8 mouse cellular contexts compared by ENCODE assay signal in the genomic region with DNA sequence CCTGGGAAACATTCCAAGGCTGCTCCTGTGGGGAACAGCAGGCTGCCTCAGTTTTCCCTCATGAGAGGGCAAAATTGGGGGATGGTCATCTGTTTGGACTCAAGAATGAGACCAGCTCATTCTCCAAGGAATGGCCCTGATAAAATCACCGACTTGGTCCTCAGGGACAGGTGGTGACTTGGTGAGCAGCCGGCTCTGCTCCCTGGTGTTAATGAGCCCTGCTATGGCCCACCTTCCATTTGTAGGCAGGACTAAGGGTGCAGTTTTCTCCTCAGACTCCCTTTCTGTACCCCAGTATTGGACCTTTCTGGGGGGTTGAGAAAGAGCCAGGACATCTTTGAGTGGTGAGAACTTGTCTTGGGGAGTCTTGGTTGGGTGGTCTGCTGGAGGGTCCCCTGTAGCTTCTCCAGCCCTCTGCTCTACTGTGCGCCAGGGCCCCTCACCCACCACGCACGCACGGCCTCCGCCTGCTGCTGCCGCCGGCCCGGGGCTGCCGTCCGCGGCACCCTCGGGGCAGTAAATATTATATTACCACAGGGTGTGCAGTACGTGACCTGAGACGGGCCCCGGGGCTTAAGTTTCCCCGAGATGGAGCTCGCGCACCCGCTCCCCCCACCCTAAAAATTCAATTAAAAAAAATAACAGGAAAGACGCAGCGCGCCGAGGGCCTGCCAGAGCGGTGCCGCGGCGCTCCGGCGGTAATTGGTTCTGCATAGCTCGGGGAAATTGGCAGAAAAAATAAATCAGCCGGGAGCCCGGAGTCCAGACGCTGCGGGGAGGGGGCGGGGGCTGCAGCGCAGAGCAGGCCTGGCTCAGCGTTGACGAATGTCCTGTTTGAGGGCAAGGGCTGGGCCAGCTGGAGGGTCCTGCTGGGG.
DNase-seq lines count a peak whose midpoint lies in the region; ATAC-seq lines count a peak whose summit lies in the region.

No protein-coding gene starts in this region.

- WGBS in heart, embryonic 10.5 days: 10% methylated on average over 40 of the region's 40 CpGs
- WGBS in lung, embryonic 16.5 days: 1% methylated on average over 40 of the region's 40 CpGs

- peaks cover 47% of the 10 kb centered on the region; the same call in 1 of the 2 replicates for H3K36me3 ChIP-seq in heart, embryonic 10.5 days
- H3K36me3 ChIP-seq in lung, embryonic 16.5 days (ENCODE audit: control insufficient read depth, insufficient read depth, low read length): no peaks in the 10 kb centered on the region

- H3K27ac ChIP-seq in heart, embryonic 10.5 days: peak overlapping the region; percentile 65
- no peak overlapping the region for H3K27ac ChIP-seq in lung, embryonic 16.5 days (ENCODE audit: low read length)

- peak overlapping the region; percentile 53 for H3K4me2 ChIP-seq in lung, embryonic 16.5 days (ENCODE audit: low read depth, low read length)

- peaks cover 65% of the 10 kb centered on the region for H3K27me3 ChIP-seq in heart, embryonic 10.5 days (ENCODE audit: insufficient read depth, poor library complexity, severe bottlenecking)
- peaks cover 9% of the 10 kb centered on the region for H3K27me3 ChIP-seq in lung, embryonic 16.5 days (ENCODE audit: control insufficient read depth, insufficient read depth, low read depth, low read length)

- H3K4me1 ChIP-seq in heart, embryonic 10.5 days: peaks cover 29% of the 10 kb centered on the region
- peaks cover 7% of the 10 kb centered on the region for H3K4me1 ChIP-seq in lung, embryonic 16.5 days (replicated peaks; ENCODE audit: control insufficient read depth, insufficient read depth, low read length)

- H3K4me3 ChIP-seq in heart, embryonic 10.5 days: peak overlapping the region; percentile 57
- peak overlapping the region; percentile 36 for H3K4me3 ChIP-seq in lung, embryonic 16.5 days (ENCODE audit: low read length)

- peak; percentile 28 to 33 for DNase-seq in frontal cortex, postnatal 36 days (ENCODE audit: low spot score in 2 of 2)
- no peak for DNase-seq in frontal cortex, postnatal 25 days (ENCODE audit: low spot score in 2 of 2)
- peak; percentile 78 to 86 for DNase-seq in cerebellum, postnatal 10 days
- DNase-seq in heart, embryonic 10.5 days (ENCODE audit: low spot score): no peak
- peak; percentile 53 for DNase-seq in kidney, postnatal 14 days
- peak; percentile 28 for DNase-seq in right cerebral cortex, postnatal 25 days
- DNase-seq in urinary bladder, postnatal 36 days (ENCODE audit: low spot score in 2 of 2): no peak

- peak; percentile 63 for ATAC-seq in lung, embryonic 16.5 days (ENCODE audit: low read depth)

- H3K9me3 ChIP-seq in heart, embryonic 10.5 days: no peaks in the 10 kb centered on the region
- H3K9me3 ChIP-seq in lung, embryonic 16.5 days (ENCODE audit: control insufficient read depth, low read length): no peaks in the 10 kb centered on the region

- peak overlapping the region; percentile 42 for H3K9ac ChIP-seq in lung, embryonic 16.5 days (ENCODE audit: low read length)

Comparison
In these comparisons a context has a peak if more than half of its experiments do, and no peak if none do; other contexts are left out.
1. DNase-seq: peak in frontal cortex, postnatal 36 days (2 of 2), cerebellum, postnatal 10 days (2 of 2), kidney, postnatal 14 days (single experiment) and right cerebral cortex, postnatal 25 days (single experiment); none in frontal cortex, postnatal 25 days (0 of 2), heart, embryonic 10.5 days (single experiment) and urinary bladder, postnatal 36 days (0 of 2).